Mouse (Mus musculus): ENCODE results near the gene Gm49450. TPM values are rescaled to one million over a fixed set of nuclear protein-coding genes. Genes with fewer than 3 reads are reported as not detected.
A peak's percentile ranks its signal among the peaks of the same experiment; 100 is the strongest.
"Not testable (repeated sequence)": the region's sequence is repeated elsewhere in the genome, so short reads cannot be mapped to it uniquely, and the experiment has no call there.

Gene Gm49450
- polyA plus RNA-seq, 1 experiment from 2014 or later: not detected

DNA sequence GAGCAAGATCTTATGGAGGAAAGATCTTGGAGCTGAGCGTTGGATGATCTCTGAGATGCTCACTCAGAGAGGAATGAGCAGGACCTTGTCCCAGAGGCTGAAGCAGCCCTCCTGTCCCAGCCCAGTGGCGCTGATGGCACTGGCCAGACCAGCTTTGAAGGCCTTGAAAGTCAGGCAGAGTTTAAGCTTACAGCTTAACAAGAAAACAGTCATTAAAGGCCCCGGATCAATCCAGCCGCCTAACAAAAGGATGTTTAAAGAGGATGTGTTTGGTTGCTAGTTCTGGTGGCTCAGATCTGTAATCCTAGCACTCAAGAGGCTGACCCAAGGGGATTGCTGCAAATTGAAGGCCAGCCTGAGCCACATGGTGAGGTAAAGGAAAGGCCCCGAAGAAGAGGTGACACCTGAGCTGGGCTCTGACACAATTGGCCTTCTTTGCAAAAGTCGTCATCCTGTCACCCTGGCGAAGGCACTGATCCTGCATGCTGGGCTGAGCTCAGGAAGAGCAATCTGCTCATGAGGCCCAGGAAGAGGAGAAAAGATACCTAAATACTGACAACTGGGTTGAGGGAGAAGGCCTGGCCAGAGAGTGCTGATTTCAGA lies 26.8 kb upstream of the Gm49450 start:
- peaks cover 38% of the 10 kb centered on the region for H3K4me1 ChIP-seq
- no peak overlapping the region for H3K4me3 ChIP-seq
- H3K27ac ChIP-seq: no peak overlapping the region
- H3K36me3 ChIP-seq: no peaks in the 10 kb centered on the region
- no peak for DNase-seq (ENCODE audit: low spot score)
- no peaks in the 10 kb centered on the region for H3K27me3 ChIP-seq (ENCODE audit: low read depth, poor library complexity, severe bottlenecking)
- H3K9me3 ChIP-seq (replicated peaks): no peaks in the 10 kb centered on the region
- 43% methylated on average over 7 of the region's 7 CpGs for WGBS

DNA sequence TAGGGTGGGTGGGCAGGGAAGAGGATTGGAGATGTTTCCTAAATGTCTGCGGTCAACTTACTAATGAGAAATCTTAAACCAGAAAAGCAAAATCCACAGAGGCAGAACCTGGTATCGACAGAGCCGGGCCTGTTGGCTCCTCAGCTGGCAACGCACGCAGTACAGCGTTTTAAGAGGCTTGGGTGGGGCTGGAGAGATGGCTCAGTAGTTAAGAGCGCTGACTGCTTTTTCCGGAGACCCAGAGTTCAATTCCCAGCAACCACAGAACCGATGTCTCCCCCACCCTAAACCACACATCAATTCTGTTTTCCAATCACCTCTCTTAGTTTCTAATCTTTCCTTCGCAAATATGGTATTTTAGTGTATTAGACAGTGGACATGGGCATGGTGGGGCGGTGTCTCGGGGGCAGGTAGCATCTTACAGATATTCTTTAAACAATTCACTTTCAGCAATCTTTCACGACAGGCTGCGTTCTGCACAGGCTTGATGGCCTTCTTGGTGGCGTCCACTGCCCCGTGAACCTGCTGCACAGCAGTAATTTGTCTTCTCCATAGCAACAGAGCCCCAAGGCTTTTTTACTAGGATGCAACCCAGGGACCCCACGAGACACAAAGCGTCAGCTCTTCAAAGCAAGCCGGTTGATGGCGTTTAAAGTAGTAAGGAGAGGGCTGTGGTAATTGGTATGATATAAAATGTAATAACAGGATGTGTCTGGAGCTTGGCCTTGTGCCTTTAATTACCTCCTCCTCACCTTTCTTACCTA lies 25.2 kb upstream of the Gm49450 start:
- Histone ChIP-seq H3K9me3 (replicated peaks) (no peaks in the 10 kb centered on the region), H3K27me3 (ENCODE audit: low read depth, poor library complexity, severe bottlenecking) (no peaks in the 10 kb centered on the region), H3K4me1 (peaks cover 27% of the 10 kb centered on the region), H3K36me3 (no peaks in the 10 kb centered on the region), H3K27ac (no peak overlapping the region), H3K4me3 (no peak overlapping the region)
- no peak for DNase-seq (ENCODE audit: low spot score)
- WGBS: 58% methylated on average over 20 of the region's 20 CpGs

DNA sequence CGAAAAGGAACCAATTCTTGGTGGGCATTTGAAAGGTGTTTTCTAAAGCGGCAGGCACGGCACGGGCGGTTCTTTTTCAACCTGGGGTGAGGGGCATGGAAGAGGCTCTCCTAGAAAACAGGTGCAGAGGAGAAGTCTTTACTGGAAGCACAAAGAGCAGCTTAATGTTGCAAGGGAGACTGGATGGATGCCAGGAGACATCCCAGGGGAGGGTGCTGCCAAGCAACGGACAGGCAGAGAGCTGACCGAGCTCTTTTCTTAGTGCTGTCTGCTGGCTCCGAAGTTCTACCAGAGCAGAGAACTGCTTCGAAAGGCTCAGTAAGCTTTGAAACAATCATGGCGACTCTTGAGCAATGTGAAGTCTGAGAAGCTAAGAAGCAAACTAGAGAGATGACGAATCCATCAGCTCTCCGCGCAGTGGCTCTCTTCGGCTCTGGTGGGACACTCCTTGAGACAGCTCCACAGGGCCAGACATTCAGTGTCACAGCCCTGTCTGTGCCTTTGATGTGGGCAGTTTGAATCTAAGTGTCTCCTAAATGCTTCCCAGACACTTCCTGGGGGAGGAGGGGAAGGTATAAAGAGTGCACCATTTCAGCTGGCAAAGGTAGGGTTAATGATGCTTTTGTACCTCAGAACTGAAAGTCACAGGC lies 24.5 kb upstream of the Gm49450 start:
- no peaks in the 10 kb centered on the region for H3K27me3 ChIP-seq (ENCODE audit: low read depth, poor library complexity, severe bottlenecking)
- no peak for DNase-seq (ENCODE audit: low spot score)
- H3K36me3 ChIP-seq: no peaks in the 10 kb centered on the region
- H3K4me1 ChIP-seq: peaks cover 22% of the 10 kb centered on the region
- H3K9me3 ChIP-seq (replicated peaks): no peaks in the 10 kb centered on the region
- H3K4me3 ChIP-seq: no peak overlapping the region
- 67% methylated on average over 14 of the region's 14 CpGs for WGBS
- H3K27ac ChIP-seq: no peak overlapping the region

DNA sequence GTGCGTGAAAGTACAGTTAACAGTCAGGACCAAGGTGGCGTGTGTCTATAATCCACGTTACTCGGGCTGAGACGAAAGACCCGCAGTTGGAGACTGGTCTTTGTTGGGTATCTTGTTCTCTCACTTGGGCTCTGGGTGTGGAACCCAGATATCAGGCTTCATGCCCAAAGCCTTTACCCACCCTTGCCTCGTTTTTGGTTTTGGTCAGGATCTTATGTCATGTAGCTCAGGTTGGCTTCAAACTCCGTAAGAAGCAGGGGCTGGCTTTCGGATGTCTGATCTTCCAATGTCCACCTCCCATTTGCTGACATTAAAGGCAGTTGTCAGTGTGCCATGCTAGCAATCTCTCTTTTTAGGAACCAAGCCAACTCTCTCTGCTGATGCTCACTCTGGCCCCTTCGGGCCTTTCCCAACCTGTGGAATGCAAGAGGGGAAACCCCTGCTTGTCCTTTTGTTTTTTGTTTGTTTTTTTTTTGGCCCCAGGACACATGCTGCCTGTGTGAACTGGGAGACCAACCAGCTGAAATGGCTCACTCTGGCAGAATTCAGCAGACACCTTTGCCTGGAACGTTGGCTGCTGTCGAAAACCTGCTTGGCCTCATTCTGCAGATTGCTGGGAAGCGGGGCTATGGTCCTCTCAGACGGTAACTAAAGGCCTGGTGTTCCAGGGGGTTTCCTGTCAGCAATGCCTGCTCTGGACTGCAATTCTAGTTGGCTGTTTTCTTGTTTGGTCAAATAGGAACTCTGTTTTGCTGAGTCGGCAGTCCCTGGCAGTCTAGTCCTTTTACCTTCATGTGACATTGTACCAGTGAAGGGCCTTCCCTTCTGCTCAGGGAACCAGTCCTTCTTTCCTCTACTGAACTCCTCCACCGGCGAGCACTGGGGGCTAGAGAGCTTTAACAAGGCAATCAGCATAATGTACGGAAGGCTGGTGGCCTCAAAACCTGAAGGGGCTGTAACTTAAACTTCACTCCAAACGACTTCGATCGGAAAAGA lies 23.7 kb upstream of the Gm49450 start:
- Histone ChIP-seq H3K4me3 (no peak overlapping the region), H3K27me3 (ENCODE audit: low read depth, poor library complexity, severe bottlenecking) (no peaks in the 10 kb centered on the region), H3K4me1 (peaks cover 22% of the 10 kb centered on the region), H3K36me3 (no peaks in the 10 kb centered on the region), H3K9me3 (replicated peaks) (no peaks in the 10 kb centered on the region), H3K27ac (no peak overlapping the region)
- 74% methylated on average over 21 of the region's 21 CpGs for WGBS
- no peak for DNase-seq (ENCODE audit: low spot score)

DNA sequence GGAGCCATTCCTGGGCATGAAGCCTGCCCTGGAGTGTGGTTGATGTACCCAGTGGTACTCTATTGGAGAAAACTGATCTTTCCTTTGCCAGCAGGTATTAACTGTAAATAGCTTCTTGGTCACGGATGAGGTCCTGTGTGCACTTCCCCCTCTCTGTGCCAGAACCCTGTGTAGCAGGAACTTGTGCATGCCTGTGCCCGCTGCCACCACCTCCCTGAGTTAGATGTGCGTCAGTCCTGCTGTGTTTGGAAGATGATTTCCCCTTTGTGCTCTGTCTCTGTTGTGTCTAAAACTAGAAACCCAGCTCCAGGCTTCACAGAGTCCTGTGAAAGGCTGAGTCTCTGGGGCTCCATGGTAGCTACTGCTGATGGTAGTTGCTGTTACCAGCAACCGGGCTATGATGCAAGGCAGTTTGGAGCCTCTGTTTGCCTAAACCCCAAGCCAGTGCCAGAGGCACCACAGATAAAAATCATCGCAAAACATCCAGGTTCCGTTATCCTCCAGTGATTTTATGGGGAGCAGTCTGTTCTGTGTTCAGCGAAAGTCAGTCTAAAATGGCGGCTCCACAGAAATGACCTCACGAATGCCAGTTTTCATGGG lies 19.8 kb upstream of the Gm49450 start:
- no peak for DNase-seq (ENCODE audit: low spot score)
- no peaks in the 10 kb centered on the region for H3K36me3 ChIP-seq
- no peaks in the 10 kb centered on the region for H3K9me3 ChIP-seq (replicated peaks)
- no peak overlapping the region for H3K4me3 ChIP-seq
- H3K4me1 ChIP-seq: peaks cover 40% of the 10 kb centered on the region
- no peaks in the 10 kb centered on the region for H3K27me3 ChIP-seq (ENCODE audit: low read depth, poor library complexity, severe bottlenecking)
- WGBS: 91% methylated on average over 9 of the region's 9 CpGs
- H3K27ac ChIP-seq: no peak overlapping the region

DNA sequence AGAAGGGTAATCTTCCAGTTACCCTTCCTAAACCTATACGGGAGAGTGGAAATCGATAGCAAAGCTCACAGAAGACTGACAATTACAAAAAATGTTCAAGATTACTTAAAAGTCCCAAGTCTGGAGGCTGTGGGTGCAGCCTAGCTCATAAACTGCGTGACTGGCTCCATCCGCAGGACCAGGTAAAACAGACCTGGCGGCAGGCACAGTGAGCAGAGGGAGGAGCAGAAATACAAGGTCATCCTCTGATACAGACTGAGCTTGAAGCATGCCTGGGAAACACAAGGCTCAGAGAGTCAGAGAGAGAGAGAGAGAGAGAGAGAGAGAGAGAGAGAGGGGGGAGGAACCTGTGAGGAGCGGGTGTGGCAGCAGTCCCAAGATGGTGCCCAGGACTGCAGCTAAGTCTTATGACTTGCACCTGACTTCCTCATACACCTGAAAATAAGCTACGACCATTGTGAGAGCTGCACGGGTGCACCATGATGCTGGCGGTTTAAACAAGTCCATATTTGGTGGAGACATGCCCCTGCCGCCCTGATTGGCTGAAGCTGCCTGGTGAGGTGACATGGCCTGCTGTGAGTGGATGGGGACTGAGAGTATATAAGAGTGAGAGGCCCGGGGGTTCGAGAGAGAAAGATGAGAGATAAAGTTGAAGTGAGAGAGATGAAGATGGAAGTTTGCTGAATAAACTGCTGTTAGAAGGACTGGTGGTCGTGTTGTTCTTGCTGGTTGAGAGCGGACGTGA lies 18.4 kb upstream of the Gm49450 start:
- H3K27me3 ChIP-seq (ENCODE audit: low read depth, poor library complexity, severe bottlenecking); DNase-seq (ENCODE audit: low spot score); H3K27ac ChIP-seq; H3K9me3 ChIP-seq (replicated peaks); H3K4me3 ChIP-seq; H3K36me3 ChIP-seq: not testable (repeated sequence)
- 85% methylated on average over 15 of the region's 15 CpGs for WGBS
- H3K4me1 ChIP-seq: peaks cover 27% of the 10 kb centered on the region

DNA sequence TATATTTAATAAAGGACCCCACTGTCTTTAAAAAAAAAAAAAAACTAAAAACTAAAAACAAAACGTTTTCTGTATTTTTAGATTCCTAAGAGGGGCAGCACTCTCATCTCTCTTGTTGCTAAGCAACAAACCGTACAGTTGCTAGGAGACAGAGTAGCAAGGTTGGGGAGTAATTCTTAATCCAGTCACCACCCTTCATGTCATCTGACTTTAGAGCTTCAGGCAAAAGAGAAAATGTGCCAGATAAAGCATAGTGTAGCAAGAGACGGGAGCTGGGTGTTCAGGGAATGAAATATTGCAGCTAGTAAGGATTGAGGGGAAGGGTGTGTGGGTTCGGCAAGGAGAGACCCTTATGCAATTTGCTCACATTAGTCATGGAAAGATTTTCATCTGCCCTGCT lies 17.8 kb upstream of the Gm49450 start:
- no peaks in the 10 kb centered on the region for H3K27me3 ChIP-seq (ENCODE audit: low read depth, poor library complexity, severe bottlenecking)
- no peak overlapping the region for H3K27ac ChIP-seq
- H3K36me3 ChIP-seq: no peaks in the 10 kb centered on the region
- WGBS: 63% methylated on average over 4 of the region's 4 CpGs
- H3K4me1 ChIP-seq: peaks cover 27% of the 10 kb centered on the region
- no peaks in the 10 kb centered on the region for H3K9me3 ChIP-seq (replicated peaks)
- no peak for DNase-seq (ENCODE audit: low spot score)
- H3K4me3 ChIP-seq: no peak overlapping the region

DNA sequence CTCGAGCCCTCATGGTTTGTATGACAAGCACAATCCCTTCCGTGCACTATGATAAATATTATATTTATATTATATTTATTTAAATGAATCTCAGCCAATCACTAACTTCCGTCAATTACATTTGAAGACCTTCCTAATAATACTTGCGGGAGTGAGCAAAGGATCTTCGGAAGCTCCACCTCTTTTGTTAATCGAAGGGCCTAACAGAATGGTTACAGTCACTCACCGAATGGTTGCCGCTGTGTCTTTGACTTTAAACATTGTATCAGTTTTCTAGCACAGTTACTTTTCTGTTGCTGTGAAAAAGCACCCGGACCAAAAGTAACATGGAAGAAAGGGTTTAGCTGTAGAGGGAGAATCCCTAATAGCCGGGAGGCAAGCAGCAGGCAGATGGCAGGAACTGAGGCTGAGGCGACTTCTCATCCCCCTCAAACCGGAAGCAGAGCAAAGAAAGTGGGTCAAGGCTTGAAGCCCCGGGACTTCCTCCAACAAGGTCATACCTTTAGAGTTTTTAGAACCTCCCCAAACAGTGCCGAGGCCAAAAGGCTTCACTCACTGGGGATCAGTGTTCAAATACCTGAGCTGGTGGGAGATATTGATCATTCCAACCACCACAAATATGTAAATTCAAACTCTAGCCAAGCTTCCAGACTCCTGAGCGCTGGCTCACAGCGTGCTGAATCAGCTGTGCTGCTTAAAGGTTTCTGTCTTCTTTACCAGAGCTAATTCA lies 16.2 kb upstream of the Gm49450 start:
- Histone ChIP-seq H3K9me3 (replicated peaks) (no peaks in the 10 kb centered on the region), H3K27me3 (ENCODE audit: low read depth, poor library complexity, severe bottlenecking) (no peaks in the 10 kb centered on the region), H3K27ac (peak overlapping the region; percentile 86), H3K4me3 (peak overlapping the region; percentile 5; the same call in 1 of the 2 replicates), H3K4me1 (peaks cover 27% of the 10 kb centered on the region), H3K36me3 (no peaks in the 10 kb centered on the region)
- no peak for DNase-seq (ENCODE audit: low spot score)
- 25% methylated on average over 16 of the region's 16 CpGs for WGBS

DNA sequence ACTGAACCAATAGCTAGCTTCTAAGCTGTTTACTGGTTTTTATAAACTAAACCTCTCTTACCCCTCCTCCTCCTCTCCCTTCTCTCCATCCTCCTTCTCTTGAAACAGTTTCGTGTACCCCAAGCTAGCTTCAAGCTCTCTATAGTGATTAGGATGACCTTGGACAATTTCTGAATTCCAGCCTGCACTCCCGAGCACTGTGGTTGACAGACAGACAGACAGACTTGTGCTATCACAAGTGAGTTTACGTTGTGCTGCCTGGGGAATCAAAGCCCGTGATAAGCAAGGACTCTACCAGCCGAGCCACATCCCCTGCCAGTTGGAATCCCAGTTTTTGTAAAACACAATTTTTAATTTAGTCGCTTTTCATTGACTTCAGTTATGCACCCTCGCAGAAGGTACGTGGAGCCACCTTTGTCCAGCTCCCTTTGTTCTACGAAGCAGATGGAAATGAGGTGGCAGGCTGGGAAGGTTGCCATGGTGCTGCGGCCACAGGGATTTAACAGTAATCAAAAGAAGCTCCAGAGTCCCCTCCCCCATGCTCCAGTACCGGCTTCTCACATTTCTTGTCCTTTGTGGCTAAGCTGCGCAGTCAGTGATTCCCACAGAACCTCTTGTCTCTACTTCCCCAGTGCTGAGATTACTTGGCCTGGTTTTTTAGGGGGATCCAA lies 15.5 kb upstream of the Gm49450 start:
- Histone ChIP-seq H3K9me3 (replicated peaks) (no peaks in the 10 kb centered on the region), H3K4me3 (0 out of 2 replicates have a peak overlapping the region, but pooled peaks have one; percentile 6), H3K27ac (peak overlapping the region; percentile 86), H3K36me3 (no peaks in the 10 kb centered on the region), H3K27me3 (ENCODE audit: low read depth, poor library complexity, severe bottlenecking) (no peaks in the 10 kb centered on the region), H3K4me1 (peaks cover 27% of the 10 kb centered on the region)
- peak; percentile 76 for DNase-seq (ENCODE audit: low spot score)
- WGBS: 15% methylated on average over 12 of the region's 12 CpGs

DNA sequence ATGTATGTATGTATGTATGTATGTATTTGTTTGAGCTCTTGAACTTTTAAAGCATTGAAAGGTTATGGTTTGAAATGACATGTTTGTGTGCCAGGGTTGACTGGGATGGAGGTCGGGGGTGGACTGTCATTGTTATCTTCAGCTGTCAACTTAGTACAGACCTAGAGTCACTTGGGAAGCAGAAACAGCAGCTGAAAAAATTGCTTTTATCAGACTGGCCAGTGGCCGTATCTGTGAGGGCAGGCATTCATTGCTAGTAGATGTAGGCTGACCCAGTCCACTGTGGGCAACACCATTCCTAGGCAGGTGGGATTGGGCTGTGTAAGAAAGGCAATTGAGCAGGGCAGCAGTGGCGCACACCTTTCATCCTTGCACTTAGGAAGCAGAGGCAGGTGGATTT lies 6.2 kb upstream of the Gm49450 start:
- DNase-seq (ENCODE audit: low spot score): no peak
- Histone ChIP-seq H3K4me3 (no peak overlapping the region), H3K36me3 (no peaks in the 10 kb centered on the region), H3K27me3 (ENCODE audit: low read depth, poor library complexity, severe bottlenecking) (no peaks in the 10 kb centered on the region), H3K27ac (no peak overlapping the region), H3K9me3 (replicated peaks) (no peaks in the 10 kb centered on the region), H3K4me1 (peaks cover 8% of the 10 kb centered on the region)
- WGBS: 81% methylated on average over 3 of the region's 3 CpGs

DNA sequence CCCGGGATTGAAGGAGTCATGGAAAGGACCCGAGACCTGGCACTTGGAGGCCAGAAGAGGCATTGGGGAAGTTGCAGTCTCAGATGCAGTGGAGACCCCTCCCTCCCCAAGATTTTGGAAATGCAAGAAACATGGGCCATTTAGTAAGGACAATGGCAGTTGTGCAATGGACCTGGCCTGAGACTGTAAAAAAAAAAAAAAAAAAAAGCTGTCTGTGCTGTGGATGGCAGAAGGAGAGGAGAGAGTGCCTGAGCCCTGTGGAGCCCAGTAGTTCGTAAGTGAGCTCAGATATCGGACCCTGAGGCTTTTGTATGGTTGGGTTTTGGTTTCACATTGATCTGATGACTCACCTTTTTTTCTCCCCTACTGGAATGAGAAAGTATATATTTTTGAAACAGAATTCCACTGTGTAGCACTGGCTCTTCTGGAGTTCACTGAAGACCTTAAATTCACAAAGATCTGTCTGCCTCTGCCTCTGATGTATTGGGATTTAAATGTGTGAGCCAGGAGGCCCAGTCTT lies 5.6 kb upstream of the Gm49450 start:
- WGBS: 94% methylated on average over 4 of the region's 4 CpGs

More for the DNA sequence above, 5.6 kb upstream of the Gm49450 start:
- H3K9me3 ChIP-seq (replicated peaks): no peaks in the 10 kb centered on the region
- H3K27ac ChIP-seq: no peak overlapping the region
- no peaks in the 10 kb centered on the region for H3K27me3 ChIP-seq (ENCODE audit: low read depth, poor library complexity, severe bottlenecking)
- H3K4me1 ChIP-seq: peaks cover 13% of the 10 kb centered on the region
- DNase-seq (ENCODE audit: low spot score): no peak
- no peaks in the 10 kb centered on the region for H3K36me3 ChIP-seq
- H3K4me3 ChIP-seq: no peak overlapping the region

Measured in limb, embryonic 10.5 days (tissue).